Mouse (Mus musculus) cerebral cortex, adult 2 months (tissue): ENCODE results near the gene Lonp2.

Experiments
- WGBS: fragments of 180-500 bp; shearing (Covaris S2); methylation state at CpG from one replicate; pipeline ENCODE4 v1.1.7; 2018; 5-methylcytosine and 5-hydroxymethylcytosine counted together

The Lonp2 gene

GRCm38 (mm10) chr8:86623911-86624731, at the start of gene Lonp2:
Gene Lonp2 (plus strand): TSS chr8:86624043.
- under 1% methylated on average over 60 of the region's 62 CpGs for WGBS

GRCm38 (mm10) chr8:86577547-86577946, 46.3 kb upstream of the Lonp2 start:
- 75% methylated on average over 8 of the region's 8 CpGs for WGBS

- 17% methylated on average over 9 of the region's 9 CpGs for WGBS
These were observed 45.8 kb upstream of the Lonp2 start for GRCm38 (mm10) chr8:86578076-86578475.

GRCm38 (mm10) chr8:86578693-86579092, 45.1 kb upstream of the Lonp2 start:
- WGBS = 40% methylated on average over 8 of the region's 8 CpGs

GRCm38 (mm10) chr8:86580458-86580857, 43.4 kb upstream of the Lonp2 start, which contains the start of gene Abcc12:
Gene Abcc12 (minus strand): TSS chr8:86580686.

GRCm38 (mm10) chr8:86581921-86582331, 41.9 kb upstream of the Lonp2 start:
- 63% methylated on average over 4 of the region's 4 CpGs for WGBS

GRCm38 (mm10) chr8:86585118-86585517, 38.7 kb upstream of the Lonp2 start:
- 3% methylated on average over 11 of the region's 11 CpGs for WGBS

- under 1% methylated on average over 16 of the region's 16 CpGs for WGBS
These were observed 38.3 kb upstream of the Lonp2 start for GRCm38 (mm10) chr8:86585532-86585931.

GRCm38 (mm10) chr8:86586058-86586457, 37.8 kb upstream of the Lonp2 start:
- WGBS = 43% methylated on average over 5 of the region's 5 CpGs

GRCm38 (mm10) chr8:86586642-86587041, 37.2 kb upstream of the Lonp2 start:
- WGBS = 56% methylated on average over 6 of the region's 6 CpGs

GRCm38 (mm10) chr8:86588338-86588737, 35.5 kb upstream of the Lonp2 start:
- 96% methylated on average over 5 of the region's 5 CpGs for WGBS

- WGBS = 69% methylated on average over 10 of the region's 10 CpGs
These were observed 30.7 kb upstream of the Lonp2 start for GRCm38 (mm10) chr8:86593099-86593498.

- WGBS = 80% methylated on average over 3 of the region's 3 CpGs
These were observed 29.6 kb upstream of the Lonp2 start for GRCm38 (mm10) chr8:86594159-86594796.

GRCm38 (mm10) chr8:86595671-86596070, 28.2 kb upstream of the Lonp2 start:
- 88% methylated on average over 5 of the region's 5 CpGs for WGBS

- WGBS = 91% methylated on average over 7 of the region's 7 CpGs
These were observed 26.2 kb upstream of the Lonp2 start for GRCm38 (mm10) chr8:86597681-86598080.

- WGBS = 89% methylated on average over 6 of the region's 6 CpGs
These were observed 24.5 kb upstream of the Lonp2 start for GRCm38 (mm10) chr8:86599299-86599698.

GRCm38 (mm10) chr8:86600311-86600710, 23.5 kb upstream of the Lonp2 start:
- WGBS = 80% methylated on average over 3 of the region's 3 CpGs

- WGBS = 51% methylated on average over 2 of the region's 2 CpGs
These were observed 20.7 kb upstream of the Lonp2 start for GRCm38 (mm10) chr8:86603174-86603573.

GRCm38 (mm10) chr8:86604676-86605075, 19.2 kb upstream of the Lonp2 start:
- 77% methylated on average over 3 of the region's 3 CpGs for WGBS

- WGBS = 79% methylated on average over 2 of the region's 2 CpGs
These were observed 10.0 kb upstream of the Lonp2 start for GRCm38 (mm10) chr8:86613798-86614197.

- 80% methylated on average over 6 of the region's 6 CpGs for WGBS
These were observed 8.6 kb upstream of the Lonp2 start for GRCm38 (mm10) chr8:86615095-86615769.

- 75% methylated on average over 7 of the region's 7 CpGs for WGBS
These were observed 6.0 kb upstream of the Lonp2 start for GRCm38 (mm10) chr8:86617759-86618387.
